Mouse (Mus musculus) adrenal gland, postnatal 4 days (tissue): ENCODE measurements around the gene Idnk. TPM values are rescaled to one million over a fixed set of nuclear protein-coding genes. Genes with fewer than 3 reads are reported as not detected.

Experiments
- DNase-seq, 2 experiments: peaks; one replicate each; pipeline ENCODE4 v3.0.0; 2021 to 2022; ENCODE audit warnings: low spot score in 2 of 2, mixed read lengths in 2 of 2
- total RNA-seq, 2 experiments: library from RNA; stranded (reverse); gene quantifications; 2 replicates each; pipeline ENCODE4 v1.2.3; 2021

Gene Idnk
- total RNA-seq, 2 experiments from 2014 or later, result 51.0 to 58.0 TPM

GRCm38 (mm10) chr13:58191516-58191915, 34.1 kb downstream of the Idnk start:
- no peak for DNase-seq

- no peak for DNase-seq
Observed at GRCm38 (mm10) chr13:58192146-58192545, 34.7 kb downstream of the Idnk start.

GRCm38 (mm10) chr13:58193221-58193620, 35.8 kb downstream of the Idnk start:
- DNase-seq, result no peak

- no peak for DNase-seq
Observed at GRCm38 (mm10) chr13:58194908-58195307, 37.5 kb downstream of the Idnk start.

GRCm38 (mm10) chr13:58197211-58197610, 39.8 kb downstream of the Idnk start:
- no peak for DNase-seq

GRCm38 (mm10) chr13:58197981-58198640, 40.7 kb downstream of the Idnk start:
- DNase-seq, result no peak

- no peak for DNase-seq
Observed at GRCm38 (mm10) chr13:58201343-58201742, 43.9 kb downstream of the Idnk start.

DNA sequence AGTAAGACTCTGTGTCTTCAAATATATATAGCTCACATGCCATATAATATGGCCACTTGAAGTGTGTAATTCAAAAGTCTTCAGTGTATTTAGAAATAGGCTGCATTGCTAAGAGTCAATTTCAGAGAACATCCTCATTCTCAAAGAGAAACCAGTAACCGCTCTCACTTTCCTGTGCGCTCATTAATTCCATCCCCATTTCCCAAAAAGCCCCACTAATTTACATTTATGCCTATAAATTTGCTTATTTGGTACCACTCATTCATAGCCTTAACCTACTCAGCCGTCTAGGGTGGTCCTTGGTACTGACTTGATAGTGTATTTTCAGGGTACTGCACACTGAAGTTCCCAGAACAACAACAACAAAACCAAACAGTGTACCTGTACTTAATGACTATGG, 44.5 kb downstream of the Idnk start:
- DNase-seq, result no peak

- DNase-seq, result no peak
Observed at GRCm38 (mm10) chr13:58202903-58203302, 45.5 kb downstream of the Idnk start.

GRCm38 (mm10) chr13:58204202-58204601, 46.8 kb downstream of the Idnk start:
- DNase-seq, result no peak

DNA sequence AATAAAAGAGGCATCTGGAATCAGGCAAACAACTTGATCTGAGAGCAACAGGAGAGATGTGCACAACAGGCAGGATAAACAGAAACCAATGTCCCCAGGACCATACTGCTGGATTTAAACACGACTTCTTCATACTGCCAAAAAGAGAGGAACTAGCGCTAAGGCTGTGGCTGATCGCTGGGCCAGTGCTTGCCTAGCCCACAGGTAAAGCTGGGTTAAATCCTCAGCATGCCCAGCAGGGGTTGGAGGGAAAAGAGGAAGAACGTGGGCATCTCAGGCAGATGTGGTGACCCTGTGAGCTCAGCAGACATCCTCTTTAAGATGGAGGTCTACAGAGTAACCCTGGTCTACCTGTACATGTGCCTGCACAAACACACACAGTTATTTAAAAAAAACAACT, 47.5 kb downstream of the Idnk start:
- no peak for DNase-seq

DNA sequence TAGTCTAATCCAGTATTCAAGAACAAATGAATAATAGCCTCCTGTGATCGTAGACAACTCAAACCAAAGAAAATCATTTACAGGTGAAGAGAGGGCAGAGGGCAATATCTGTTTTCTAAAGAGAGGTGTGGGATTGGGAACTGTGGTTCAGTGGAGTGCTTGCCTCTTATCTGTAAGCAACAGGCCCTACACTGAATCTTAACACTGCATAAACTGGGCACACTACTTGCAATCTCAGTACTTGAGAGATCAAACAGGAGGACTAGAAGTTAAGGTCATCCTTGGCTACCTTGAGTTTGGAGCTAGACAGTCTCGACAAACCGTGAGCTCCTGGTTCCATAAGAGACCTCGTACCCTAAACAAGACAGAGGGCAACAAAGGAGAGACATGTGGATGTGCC, 48.6 kb downstream of the Idnk start:
- no peak for DNase-seq

DNA sequence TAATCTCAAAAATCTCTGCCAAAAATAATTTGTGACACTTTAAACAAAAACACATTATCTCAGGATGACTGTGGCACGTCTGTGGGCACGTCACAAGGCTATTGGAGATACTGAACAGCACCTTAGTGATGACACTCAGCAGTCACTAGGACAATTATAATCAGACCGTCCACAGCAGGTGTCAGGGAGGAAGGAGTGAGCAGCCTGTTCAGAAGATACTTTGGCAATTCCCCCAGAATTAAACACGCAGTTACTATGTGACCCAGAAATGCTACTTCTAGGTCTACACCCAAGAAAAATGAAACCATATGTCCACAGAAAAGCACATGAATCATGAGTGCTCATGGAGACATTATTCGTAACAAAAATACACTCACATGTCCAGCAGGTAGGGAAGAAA, 53.0 kb downstream of the Idnk start:
- DNase-seq, result no peak

DNA sequence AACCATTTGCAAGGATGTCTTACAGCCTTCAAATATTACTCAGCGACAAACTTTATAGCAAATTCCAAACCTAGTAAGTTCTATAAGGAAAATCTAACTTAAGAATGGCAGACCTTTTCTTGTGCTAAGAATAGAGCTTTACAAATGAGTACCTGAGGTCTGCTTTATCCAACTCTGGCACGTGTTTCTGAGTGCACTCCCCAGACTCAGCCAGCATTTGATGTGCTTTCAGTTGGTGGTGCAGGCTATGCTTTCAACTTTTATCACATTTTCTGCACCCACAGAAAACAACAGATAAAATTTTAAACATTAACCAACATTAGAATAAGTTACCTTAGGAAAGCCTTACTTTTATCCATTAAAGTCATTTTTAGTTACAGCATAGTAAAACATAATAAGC, 55.1 kb downstream of the Idnk start:
- DNase-seq, result no peak

DNA sequence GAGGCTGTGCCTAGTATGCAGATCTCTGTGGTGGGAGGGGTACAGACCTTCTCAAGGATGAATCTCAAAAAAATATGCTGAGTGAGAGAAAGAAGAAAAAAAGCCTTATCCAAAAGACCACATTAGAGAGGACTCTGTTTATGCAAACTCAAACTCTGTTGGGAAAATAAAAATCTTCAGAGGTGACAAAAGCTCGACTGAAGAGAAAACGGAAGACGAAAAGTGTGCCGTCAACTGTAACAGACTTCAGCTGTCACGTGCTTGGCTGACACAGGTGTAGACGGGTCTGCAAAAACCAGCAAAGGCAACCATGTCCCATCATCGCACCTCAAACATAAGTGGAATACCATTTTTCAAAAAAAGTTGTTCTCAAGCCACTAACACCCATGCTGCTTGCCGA, 56.4 kb downstream of the Idnk start:
- DNase-seq, result no peak

Other genes starting within 250 kb of the Idnk start
- gene Spock1, start 249.3 kb upstream of the Idnk start, total RNA-seq, result 10 to 100 TPM; 30.0 to 35.2 TPM
- 1 to 10 TPM; 4.1 to 5.0 TPM for gene Klhl3, start 44.1 kb upstream of the Idnk start, total RNA-seq
- 100 to 1,000 TPM; 214 TPM for gene Hnrnpa0, start 29.1 kb upstream of the Idnk start, total RNA-seq
- 10 to 100 TPM; 91.1 to 93.4 TPM for gene Ubqln1, start 58.0 kb downstream of the Idnk start, total RNA-seq
- gene Gkap1, start 118.0 kb downstream of the Idnk start, total RNA-seq, result 10 to 100 TPM; 47.2 to 49.7 TPM
- gene Kif27, start 201.5 kb downstream of the Idnk start, total RNA-seq, result 1 to 10 TPM; 2.2 to 2.6 TPM
- 10 to 100 TPM; 21.9 to 24.1 TPM for gene 2210016F16Rik, start 227.6 kb downstream of the Idnk start, total RNA-seq
- gene Rmi1, start 244.6 kb downstream of the Idnk start, total RNA-seq, result 10 to 100 TPM; 23.2 to 24.8 TPM
- gene Hnrnpk, start 245.7 kb downstream of the Idnk start, total RNA-seq, result 1,000 to 10,000 TPM; 1,032 to 1,080 TPM